Mouse (Mus musculus) forebrain, postnatal 0 days (tissue): ENCODE data around the gene Nabp2. TPM values are rescaled to one million over a fixed set of nuclear protein-coding genes. Genes with fewer than 3 reads are reported as not detected.

ENCODE experiments used
- ATAC-seq: fragments of 200-750 bp; cut with Nextera tagmentation; 2 replicates; pipeline ENCODE4 v1.8.0; 2017; ENCODE audit warnings: mild to moderate bottlenecking, moderate library complexity
- DNase-seq: peaks from one replicate; pipeline ENCODE4 v3.0.0-alpha.2; 2015
- H3K27ac ChIP-seq: fragments of 300-500 bp; sonication (generic); 2 replicates; pipeline ENCODE4 v1.5.1; 2014; ENCODE audit warnings: low read depth, mild to moderate bottlenecking, antibody characterized with exemption, low read length, moderate library complexity, mixed read lengths
- H3K27me3 ChIP-seq: fragments of 300-500 bp; sonication (generic); 2 replicates; pipeline ENCODE4 v1.6.1; 2014; ENCODE audit warnings: mild to moderate bottlenecking, low read length, mixed read lengths; ENCODE audit not compliant: insufficient read depth
- H3K36me3 ChIP-seq: fragments of 300-500 bp; sonication (generic); 2 replicates; pipeline ENCODE4 v1.6.1; 2014; ENCODE audit warnings: mild to moderate bottlenecking, moderate library complexity; ENCODE audit not compliant: insufficient read depth
- H3K4me1 ChIP-seq: fragments of 300-500 bp; sonication (generic); 2 replicates; pipeline ENCODE4 v1.6.1; 2014; ENCODE audit warnings: antibody characterized with exemption; ENCODE audit not compliant: insufficient read depth
- H3K4me2 ChIP-seq: fragments of 300-500 bp; sonication (generic); 2 replicates; pipeline ENCODE4 v1.6.1; 2014; ENCODE audit warnings: low read depth, mild to moderate bottlenecking, moderate library complexity
- H3K4me3 ChIP-seq: fragments of 300-500 bp; sonication (generic); 2 replicates; pipeline ENCODE4 v1.5.1; 2014; ENCODE audit warnings: low read depth, low read length, mixed read lengths
- H3K9ac ChIP-seq: fragments of 300-500 bp; sonication (generic); 2 replicates; pipeline ENCODE4 v1.6.1; 2014; ENCODE audit warnings: mild to moderate bottlenecking
- H3K9me3 ChIP-seq: fragments of 300-500 bp; sonication (generic); 2 replicates; pipeline ENCODE4 v1.6.1; 2016; ENCODE audit warnings: low read length
- CTCF ChIP-seq: sonication (generic); IDR thresholded peaks from 2 replicates; pipeline ENCODE4 v1.5.1; 2016; ENCODE audit warnings: antibody characterized with exemption, control low read depth, low read depth
- WGBS: fragments of 180-500 bp; shearing (Covaris S2); extraction: QIAGEN DNeasy Blood & Tissue Kit; methylation state at CpG from one replicate; pipeline ENCODE4 v1.1.7; 2014; 5-methylcytosine and 5-hydroxymethylcytosine counted together
- polyA plus RNA-seq: library from polyadenylated mRNA; unstranded; fragments of >200 nt; fragmentation: Nextera tagmentation; extraction: Ambion mirVana; gene quantifications from 2 replicates; pipeline ENCODE4 v1.2.1, GENCODE M21; 2015
- total RNA-seq: library from RNA; depleted of rRNA; stranded (reverse); fragments of >200 nt; gene quantifications from 2 replicates; pipeline ENCODE4 v1.2.3, GENCODE M21; 2014

Gene Nabp2
- total and polyA plus RNA-seq, 2 experiments from 2014 or later, result 90.1 to 159 TPM

- Histone ChIP-seq H3K4me2 (no peak overlapping the region), H3K4me3 (no peak overlapping the region), H3K36me3 (peaks cover 63% of the 10 kb centered on the region), H3K27ac (no peak overlapping the region), H3K4me1 (no peaks in the 10 kb centered on the region), H3K9ac (no peak overlapping the region), H3K9me3 (no peaks in the 10 kb centered on the region), H3K27me3 (no peaks in the 10 kb centered on the region)
- ATAC-seq (no peak), DNase-seq (peak; percentile 43)
- 60% methylated on average over 10 of the region's 10 CpGs for WGBS
- peak; percentile 65 for TF ChIP-seq CTCF
These were observed 29.1 kb upstream of the Nabp2 start for GRCm38 (mm10) chr10:128440407-128440806.

- no peaks in the 10 kb centered on the region for H3K9me3 ChIP-seq
- no peaks in the 10 kb centered on the region for H3K27me3 ChIP-seq
- DNase-seq (no peak), ATAC-seq (no peak)
- TF ChIP-seq CTCF, result no peak
- no peak overlapping the region for H3K27ac ChIP-seq
- 78% methylated on average over 10 of the region's 10 CpGs for WGBS
- H3K36me3 ChIP-seq, result peaks cover 73% of the 10 kb centered on the region
- no peak overlapping the region for H3K4me3 ChIP-seq
- H3K4me1 ChIP-seq, result no peaks in the 10 kb centered on the region
- H3K9ac ChIP-seq, result no peak overlapping the region
- no peak overlapping the region for H3K4me2 ChIP-seq
These were observed 27.5 kb upstream of the Nabp2 start for GRCm38 (mm10) chr10:128438675-128439279.

GRCm38 (mm10) chr10:128436376-128436775 lies 25.1 kb upstream of the Nabp2 start:
- no peak overlapping the region for H3K27ac ChIP-seq
- DNase-seq (no peak), ATAC-seq (no peak)
- 85% methylated on average over 8 of the region's 8 CpGs for WGBS
- no peaks in the 10 kb centered on the region for H3K27me3 ChIP-seq
- H3K4me3 ChIP-seq, result no peak overlapping the region
- no peaks in the 10 kb centered on the region for H3K9me3 ChIP-seq
- H3K4me1 ChIP-seq, result no peaks in the 10 kb centered on the region
- H3K9ac ChIP-seq, result no peak overlapping the region
- TF ChIP-seq CTCF, result no peak
- H3K4me2 ChIP-seq, result no peak overlapping the region
- H3K36me3 ChIP-seq, result peaks cover 73% of the 10 kb centered on the region

GRCm38 (mm10) chr10:128435873-128436272 lies 24.6 kb upstream of the Nabp2 start:
- H3K4me2 ChIP-seq, result no peak overlapping the region
- WGBS, result 82% methylated on average over 5 of the region's 5 CpGs
- peaks cover 73% of the 10 kb centered on the region for H3K36me3 ChIP-seq
- no peaks in the 10 kb centered on the region for H3K4me1 ChIP-seq
- no peak for DNase-seq
- no peak for TF ChIP-seq CTCF
- no peak overlapping the region for H3K9ac ChIP-seq
- no peak overlapping the region for H3K4me3 ChIP-seq
- ATAC-seq, result no peak
- no peaks in the 10 kb centered on the region for H3K27me3 ChIP-seq
- H3K27ac ChIP-seq, result 0 out of 2 replicates have a peak overlapping the region, but pooled peaks have one; percentile 29
- no peaks in the 10 kb centered on the region for H3K9me3 ChIP-seq

GRCm38 (mm10) chr10:128435186-128435823 lies 24.0 kb upstream of the Nabp2 start:
- Histone ChIP-seq H3K4me2 (no peak overlapping the region), H3K4me3 (no peak overlapping the region), H3K27ac (no peak overlapping the region), H3K36me3 (peaks cover 73% of the 10 kb centered on the region), H3K27me3 (no peaks in the 10 kb centered on the region), H3K9me3 (no peaks in the 10 kb centered on the region), H3K9ac (no peak overlapping the region), H3K4me1 (no peaks in the 10 kb centered on the region)
- 78% methylated on average over 17 of the region's 17 CpGs for WGBS
- DNase-seq (no peak), ATAC-seq (no peak)
- no peak for TF ChIP-seq CTCF

GRCm38 (mm10) chr10:128434681-128435080 lies 23.4 kb upstream of the Nabp2 start:
- no peaks in the 10 kb centered on the region for H3K4me1 ChIP-seq
- ATAC-seq (no peak), DNase-seq (no peak)
- no peak overlapping the region for H3K27ac ChIP-seq
- peaks cover 72% of the 10 kb centered on the region for H3K36me3 ChIP-seq
- H3K27me3 ChIP-seq, result no peaks in the 10 kb centered on the region
- 89% methylated on average over 10 of the region's 10 CpGs for WGBS
- no peak overlapping the region for H3K4me2 ChIP-seq
- no peaks in the 10 kb centered on the region for H3K9me3 ChIP-seq
- no peak overlapping the region for H3K9ac ChIP-seq
- H3K4me3 ChIP-seq, result no peak overlapping the region
- TF ChIP-seq CTCF, result no peak

- no peak for TF ChIP-seq CTCF
- ATAC-seq, result no peak
- 93% methylated on average over 2 of the region's 2 CpGs for WGBS
These were observed 22.1 kb upstream of the Nabp2 start for GRCm38 (mm10) chr10:128433417-128433816.

More at GRCm38 (mm10) chr10:128433417-128433816, 22.1 kb upstream of the Nabp2 start:
- H3K4me1 ChIP-seq, result no peaks in the 10 kb centered on the region
- H3K4me3 ChIP-seq, result no peak overlapping the region
- no peaks in the 10 kb centered on the region for H3K27me3 ChIP-seq
- H3K27ac ChIP-seq, result no peak overlapping the region
- no peak overlapping the region for H3K4me2 ChIP-seq
- peaks cover 72% of the 10 kb centered on the region for H3K36me3 ChIP-seq
- no peak for DNase-seq
- no peaks in the 10 kb centered on the region for H3K9me3 ChIP-seq
- H3K9ac ChIP-seq, result no peak overlapping the region
